Comparison of ENCODE assay signal across 8 mouse cellular contexts in genomic region chr16:5931680-5932079, GRCm38 (mm10). TPM values are rescaled to one million over a fixed set of nuclear protein-coding genes. Genes with fewer than 3 reads are reported as not detected.
A peak's percentile ranks its signal among the peaks of the same experiment; 100 is the strongest.
DNase-seq lines count a peak whose midpoint lies in the region; ATAC-seq and TF ChIP-seq lines count a peak whose summit lies in the region.

No protein-coding gene starts in this region.

- TF ChIP-seq RAD21 in MEL (IDR thresholded peaks at IDR 0.05; ENCODE audit: low read depth, low read length) = peak; percentile 23

- no peak for TF ChIP-seq EP300 in MEL (IDR thresholded peaks at IDR 0.05; ENCODE audit: low read depth in 1 of 2, low read length in 2 of 2)
- TF ChIP-seq EP300 in lung, postnatal 0 days (IDR thresholded peaks at IDR 0.05) = no peak

- no peaks in the 10 kb centered on the region for H3K4me1 ChIP-seq in MEL (ENCODE audit: control insufficient read depth in 1 of 2, insufficient read depth in 2 of 2, low read length in 2 of 2)
- H3K4me1 ChIP-seq in bone marrow, adult 2 months (ENCODE audit: control insufficient read depth, insufficient read depth, low read length) = no peaks in the 10 kb centered on the region
- no peaks in the 10 kb centered on the region for H3K4me1 ChIP-seq in embryonic facial prominence, embryonic 11.5 days (ENCODE audit: control insufficient read depth, insufficient read depth, low read length)
- H3K4me1 ChIP-seq in lung, postnatal 0 days (ENCODE audit: insufficient read depth, low read depth, low read length) = no peaks in the 10 kb centered on the region

- peak; percentile 38 to 46 (median 40) for TF ChIP-seq CTCF in MEL (IDR thresholded peaks at IDR 0.05 in 2 of 3, conservative IDR thresholded peaks at IDR 0.05 in 1 of 3; ENCODE audit: control insufficient read depth in 1 of 3, insufficient read depth in 1 of 3, low read depth in 2 of 3, low read length in 3 of 3, poor library complexity in 1 of 3, severe bottlenecking in 1 of 3)
- TF ChIP-seq CTCF in bone marrow, adult 2 months (IDR thresholded peaks at IDR 0.05; ENCODE audit: control insufficient read depth, insufficient read depth, low read length) = peak; percentile 25; the same call in 1 of the 2 replicates
- TF ChIP-seq CTCF in lung, postnatal 0 days (IDR thresholded peaks at IDR 0.05) = peak; percentile 73

- no peak overlapping the region for H3K4me3 ChIP-seq in MEL (ENCODE audit: control insufficient read depth in 1 of 2, insufficient read depth in 1 of 2, low read depth in 2 of 2, low read length in 2 of 2)
- H3K4me3 ChIP-seq in bone marrow, adult 2 months (replicated peaks; ENCODE audit: control insufficient read depth, low read depth, low read length) = no peak overlapping the region
- no peak overlapping the region for H3K4me3 ChIP-seq in embryonic facial prominence, embryonic 11.5 days (ENCODE audit: low read depth, low read length)
- no peak overlapping the region for H3K4me3 ChIP-seq in lung, postnatal 0 days (ENCODE audit: low read depth, low read length)

- no peak overlapping the region for H3K27ac ChIP-seq in MEL (ENCODE audit: control insufficient read depth, low read depth, low read length)
- no peak overlapping the region for H3K27ac ChIP-seq in bone marrow, adult 2 months (ENCODE audit: control insufficient read depth, insufficient read depth, low read depth, low read length, poor library complexity)
- no peak overlapping the region for H3K27ac ChIP-seq in embryonic facial prominence, embryonic 11.5 days (replicated peaks; ENCODE audit: low read depth, low read length)
- no peak overlapping the region for H3K27ac ChIP-seq in lung, postnatal 0 days (ENCODE audit: low read length)

- TF ChIP-seq POLR2A in MEL (IDR thresholded peaks at IDR 0.05; ENCODE audit: control insufficient read depth in 1 of 2, insufficient read depth in 1 of 2, low read depth in 1 of 2, low read length in 2 of 2, poor library complexity in 1 of 2) = no peak
- TF ChIP-seq POLR2A in bone marrow, adult 2 months (IDR thresholded peaks at IDR 0.05; ENCODE audit: borderline replicate concordance, control insufficient read depth, low read depth, low read length) = no peak

- peak; percentile 34; the same call in 1 of the 2 replicates for ATAC-seq in embryonic facial prominence, embryonic 11.5 days (replicated peaks; ENCODE audit: insufficient number of reproducible peaks, low FRiP score, low TSS enrichment, low read depth)
- no peak for ATAC-seq in lung, postnatal 0 days

- no peaks in the 10 kb centered on the region for H3K79me2 ChIP-seq in MEL (ENCODE audit: control insufficient read depth, insufficient read depth, low read length, poor library complexity)

- H3K4me2 ChIP-seq in embryonic facial prominence, embryonic 11.5 days (ENCODE audit: low read depth, low read length) = no peak overlapping the region
- no peak overlapping the region for H3K4me2 ChIP-seq in lung, postnatal 0 days (replicated peaks; ENCODE audit: low read depth, low read length)

- peak; percentile 33 for DNase-seq in MEL (ENCODE audit: low read depth, low spot score)
- DNase-seq in embryonic facial prominence, embryonic 11.5 days (ENCODE audit: low spot score) = peak; percentile 81
- DNase-seq in heart, postnatal 10 days = peak; percentile 71 to 85
- DNase-seq in layer of hippocampus, adult 11-12 months (ENCODE audit: low spot score) = peak; percentile 91
- peak; percentile 25 for DNase-seq in lung, postnatal 0 days (ENCODE audit: low spot score)
- peak; percentile 90 to 93 for DNase-seq in right cerebral cortex, adult 2 months (ENCODE audit: low spot score in 2 of 2)
- DNase-seq in urinary bladder, postnatal 4 days (ENCODE audit: low spot score in 2 of 2) = peak; percentile 25 to 73

- WGBS in bone marrow, adult 2 months = 31% methylated on average over 7 of the region's 7 CpGs
- 26% methylated on average over 7 of the region's 7 CpGs for WGBS in embryonic facial prominence, embryonic 11.5 days
- WGBS in lung, postnatal 0 days = 27% methylated on average over 7 of the region's 7 CpGs

- no peaks in the 10 kb centered on the region for H3K36me3 ChIP-seq in MEL (ENCODE audit: control insufficient read depth in 1 of 2, insufficient read depth in 2 of 2, low read length in 2 of 2)
- H3K36me3 ChIP-seq in embryonic facial prominence, embryonic 11.5 days (replicated peaks; ENCODE audit: control insufficient read depth, insufficient read depth, low read depth, low read length) = no peaks in the 10 kb centered on the region
- H3K36me3 ChIP-seq in lung, postnatal 0 days (ENCODE audit: insufficient read depth, low read length) = no peaks in the 10 kb centered on the region

- H3K9me3 ChIP-seq in MEL (replicated peaks; ENCODE audit: insufficient read depth, low read length) = no peaks in the 10 kb centered on the region
- no peaks in the 10 kb centered on the region for H3K9me3 ChIP-seq in embryonic facial prominence, embryonic 11.5 days (replicated peaks; ENCODE audit: control insufficient read depth, low read length)
- H3K9me3 ChIP-seq in lung, postnatal 0 days (ENCODE audit: low read length) = no peaks in the 10 kb centered on the region

- H3K27me3 ChIP-seq in MEL (ENCODE audit: control insufficient read depth in 1 of 2, insufficient read depth in 2 of 2, low read length in 2 of 2) = no peaks in the 10 kb centered on the region
- H3K27me3 ChIP-seq in embryonic facial prominence, embryonic 11.5 days (ENCODE audit: control insufficient read depth, insufficient read depth, low read length) = no peaks in the 10 kb centered on the region
- no peaks in the 10 kb centered on the region for H3K27me3 ChIP-seq in lung, postnatal 0 days (replicated peaks; ENCODE audit: insufficient read depth, low read length)

- intact Hi-C loops in heart, postnatal 10 days (cut with DNase I) = loop anchor here (2.0 to 5.0 kb wide), 2 partner anchors 49 to 461 kb away; no protein-coding TSS in a partner anchor

- H3K9ac ChIP-seq in MEL (ENCODE audit: control insufficient read depth, low read depth, low read length, poor library complexity, severe bottlenecking) = no peak overlapping the region
- no peak overlapping the region for H3K9ac ChIP-seq in embryonic facial prominence, embryonic 11.5 days (replicated peaks; ENCODE audit: low read length)
- H3K9ac ChIP-seq in lung, postnatal 0 days (replicated peaks; ENCODE audit: low read depth) = no peak overlapping the region

TF ChIP-seq in MEL, 35 proteins besides CTCF, POLR2A, EP300 and RAD21:
- TF ChIP-seq SIN3A (IDR thresholded peaks at IDR 0.05; ENCODE audit: low read length) (no peak), SMC3 (IDR thresholded peaks at IDR 0.05; ENCODE audit: low read depth, low read length) (peak; percentile 26; the same call in 1 of the 2 replicates)
TF ChIP-seq in MEL: peak in this region for 1.

RNA-seq across cellular contexts. Expression of gene Rbfox1, which starts 46.5 kb away (rescaled TPM):
- total RNA-seq in MEL (2012; rRNA removed) = not detected in 2 replicates
- polyA plus RNA-seq in MEL (2012; ENCODE audit: insufficient read depth in 1 of 2, insufficient read length in 2 of 2, low read depth in 1 of 2, low replicate concordance in 2 of 2, missing spikeins in 1 of 2) = not detected
- polyA plus RNA-seq in bone marrow, adult 2 months (2011; ENCODE audit: insufficient read depth, insufficient read length, low replicate concordance, missing spikeins) = not detected in 2 replicates
- polyA plus RNA-seq in embryonic facial prominence, embryonic 11.5 days (2014; fragmentation: Nextera tagmentation; extraction: Ambion mirVana) = 2.6 and 4.2 TPM in 2 replicates
- 10 to 100 TPM; 35.7 to 36.6 TPM for total RNA-seq in heart, postnatal 10 days (2021)
- polyA plus RNA-seq in lung, postnatal 0 days (2015; fragmentation: Nextera tagmentation; extraction: Ambion mirVana) = 0.25 and 0.56 TPM in 2 replicates

Comparison
In these comparisons a context has a peak if more than half of its experiments do, and no peak if none do; other contexts are left out.
1. DNase-seq: peak in every context shown above with its lines; median percentile 92 in right cerebral cortex, adult 2 months; 91 in layer of hippocampus, adult 11-12 months; 81 in embryonic facial prominence, embryonic 11.5 days; 78 in heart, postnatal 10 days; 49 in urinary bladder, postnatal 4 days; 33 in MEL; 25 in lung, postnatal 0 days.